Mouse (Mus musculus) ES-E14 (cell line): Measurements from ENCODE around the gene Nkx2-3. TPM values are rescaled to one million over a fixed set of nuclear protein-coding genes. Genes with fewer than 3 reads are reported as not detected.

ENCODE experiments used
- DNase-seq: peaks from one replicate; pipeline ENCODE4 v3.0.0-alpha.2; 2013; ENCODE audit warnings: low read depth, low spot score
- H3K27ac ChIP-seq: 2 replicates; pipeline ENCODE4 v1.5.1; 2012; ENCODE audit warnings: low read depth, mild to moderate bottlenecking, low read length, moderate library complexity, mixed read lengths; ENCODE audit not compliant: poor library complexity, insufficient read depth, severe bottlenecking
- H3K36me3 ChIP-seq: 2 replicates; pipeline ENCODE4 v1.6.1; 2012; ENCODE audit warnings: mild to moderate bottlenecking, low read length, moderate library complexity, mixed read lengths; ENCODE audit not compliant: control insufficient read depth, poor library complexity, insufficient read depth, severe bottlenecking
- H3K4me1 ChIP-seq, 2 experiments: fragments of 150-350 bp in 1 of 2; sonication (generic) in 1 of 2; 2 replicates each; pipeline ENCODE4 v1.6.1; 2012; ENCODE audit warnings: low read length in 2 of 2, mild to moderate bottlenecking in 1 of 2, mixed read lengths in 1 of 2; ENCODE audit not compliant: control insufficient read depth in 2 of 2, insufficient read depth in 2 of 2, poor library complexity in 1 of 2
- H3K4me3 ChIP-seq, 2 experiments: fragments of 150-350 bp in 1 of 2; sonication (generic) in 1 of 2; 2 replicates each; pipeline ENCODE4 v1.5.1; 2012; ENCODE audit warnings: low read length in 2 of 2, low read depth in 1 of 2, mild to moderate bottlenecking in 1 of 2, mixed read lengths in 1 of 2; ENCODE audit not compliant: insufficient read depth in 1 of 2, poor library complexity in 1 of 2, severe bottlenecking in 1 of 2
- H3K9ac ChIP-seq: 2 replicates; pipeline ENCODE4 v1.6.1; 2012; ENCODE audit warnings: low read depth, mild to moderate bottlenecking, low read length, mixed read lengths; ENCODE audit not compliant: poor library complexity, insufficient read depth, severe bottlenecking
- H3K9me3 ChIP-seq: fragments of 150-350 bp; sonication (generic); 2 replicates; pipeline ENCODE4 v1.6.1; 2012; ENCODE audit warnings: low read depth, mild to moderate bottlenecking, low read length; ENCODE audit not compliant: control insufficient read depth, insufficient read depth
- MAFK ChIP-seq: IDR thresholded peaks from 2 replicates; pipeline ENCODE4 v1.6.1; 2014; ENCODE audit warnings: mild to moderate bottlenecking, low read depth, low read length, inconsistent platforms; ENCODE audit not compliant: insufficient read depth
- ZC3H11A ChIP-seq: IDR thresholded peaks from 2 replicates; pipeline ENCODE4 v1.6.1; 2012; ENCODE audit warnings: low read depth, mild to moderate bottlenecking, inconsistent platforms, low read length, borderline replicate concordance
- ZNF384 ChIP-seq: IDR thresholded peaks from 2 replicates; pipeline ENCODE4 v1.6.1; 2012; ENCODE audit warnings: low read depth, low read length, inconsistent platforms
- in situ Hi-C, 2 experiments: fragments of 600-800 bp; cut with MboI; formaldehyde crosslinking; loops; one replicate each; pipeline ENCODE4 v1.15.1; 2025; ENCODE audit warnings: low sequenced_read_pairs in 2 of 2, inconsistent platforms in 1 of 2; ENCODE audit not compliant: unreplicated experiment in 2 of 2
- total RNA-seq: library from RNA; depleted of rRNA; stranded (reverse); fragments of 300-350 nt; gene quantifications from 2 replicates; pipeline ENCODE4 v1.2.3, GENCODE M21; 2012; rRNA removed

The Nkx2-3 gene
- total RNA-seq, 1 experiment, result 0.27 TPM

DNA sequence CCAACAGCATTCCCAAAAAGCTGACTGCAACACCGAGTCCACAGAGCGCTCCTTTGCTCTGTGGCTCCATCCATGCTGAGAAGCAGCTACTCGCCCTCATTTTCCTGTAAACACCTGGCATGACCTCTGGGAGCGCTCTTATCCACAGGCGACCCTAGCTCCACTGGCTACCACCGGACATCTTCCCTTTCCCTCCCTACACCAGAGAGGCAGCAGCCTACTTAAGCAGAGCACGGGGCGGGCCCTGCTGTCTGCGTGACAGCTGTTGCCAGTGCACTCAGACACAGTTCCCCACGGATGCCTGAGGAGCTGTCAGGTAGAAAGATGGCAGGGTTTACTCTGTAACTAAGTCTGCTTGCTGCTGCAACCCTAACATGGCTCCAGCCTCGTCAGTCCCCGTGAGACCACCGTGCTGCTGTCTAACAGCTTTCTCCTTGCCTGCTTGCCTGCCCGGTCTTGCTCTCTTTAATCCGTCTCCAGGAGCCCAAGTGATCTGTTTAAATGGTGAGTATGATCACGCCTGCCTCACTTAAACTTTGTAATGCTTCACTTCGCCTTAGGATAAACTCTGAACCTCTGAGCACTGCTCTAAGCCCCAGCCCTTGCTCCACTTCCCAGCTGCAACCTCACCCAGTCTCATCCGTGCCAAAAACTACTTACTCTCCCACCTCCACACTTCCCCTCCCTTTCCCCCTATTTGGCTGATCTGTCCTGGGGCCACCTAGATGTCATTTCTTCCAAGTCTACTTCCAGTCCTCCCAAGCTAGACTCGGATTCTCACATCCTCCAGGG lies 50.2 kb downstream of the Nkx2-3 start:
- H3K4me3 ChIP-seq, result no peak overlapping the region
- in situ Hi-C loops, result no loop called here

DNA sequence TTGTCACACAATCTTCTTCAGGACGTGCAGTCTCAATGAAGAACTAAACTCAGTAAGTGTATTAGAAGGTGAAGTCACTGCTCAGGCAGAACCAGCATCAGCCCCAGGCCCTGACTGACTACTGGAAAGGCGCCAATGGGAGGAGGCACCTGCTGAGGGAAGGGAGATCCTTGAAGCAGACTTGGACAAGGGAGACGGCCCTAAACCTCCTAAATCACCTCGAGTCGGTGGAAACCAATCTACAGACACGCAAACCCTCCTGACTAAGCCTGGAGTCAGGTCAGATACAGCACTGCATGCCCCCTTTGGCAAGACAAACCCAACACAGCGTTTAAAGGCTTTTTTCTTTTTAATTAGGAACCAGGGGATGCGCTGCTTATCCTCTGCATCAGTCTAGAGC lies 51.3 kb downstream of the Nkx2-3 start:
- peaks cover 15% of the 10 kb centered on the region for H3K36me3 ChIP-seq
- DNase-seq, result no peak
- no peak overlapping the region for H3K9ac ChIP-seq
- TF ChIP-seq ZNF384 (no peak), ZC3H11A (no peak)
- H3K9me3 ChIP-seq, result no peaks in the 10 kb centered on the region
- no peak overlapping the region for H3K4me3 ChIP-seq
- peaks cover 0 to 7% of the 10 kb centered on the region in 2 experiments for H3K4me1 ChIP-seq
- H3K27ac ChIP-seq, result no peak overlapping the region
- in situ Hi-C loops, result no loop called here

More for the DNA sequence above, 50.2 kb downstream of the Nkx2-3 start:
- Histone ChIP-seq H3K9ac (no peak overlapping the region), H3K27ac (no peak overlapping the region), H3K4me1 (peaks cover 0 to 7% of the 10 kb centered on the region in 2 experiments), H3K9me3 (no peaks in the 10 kb centered on the region), H3K36me3 (peaks cover 15% of the 10 kb centered on the region)
- DNase-seq, result no peak
- TF ChIP-seq ZNF384, result peak; percentile 87
- TF ChIP-seq MAFK, result no peak

Other genes starting within 250 kb of the Nkx2-3 start
- 0.27 and 0.69 TPM in 2 replicates for gene Hpse2, start 224.0 kb upstream of the Nkx2-3 start, total RNA-seq
- 2.6 TPM in 2 replicates for gene Cnnm1, start 171.9 kb upstream of the Nkx2-3 start, total RNA-seq
- 77.3 and 81.8 TPM in 2 replicates for gene Got1, start 87.7 kb upstream of the Nkx2-3 start, total RNA-seq
- 54.8 and 68.4 TPM in 2 replicates for gene Slc25a28, start 62.6 kb downstream of the Nkx2-3 start, total RNA-seq
- gene Entpd7, start 77.3 kb downstream of the Nkx2-3 start, total RNA-seq, result 10.3 and 11.4 TPM in 2 replicates
- 2.9 and 3.8 TPM in 2 replicates for gene Cutc, start 140.7 kb downstream of the Nkx2-3 start, total RNA-seq
- 16.9 and 19.8 TPM in 2 replicates for gene Cox15, start 140.7 kb downstream of the Nkx2-3 start, total RNA-seq
- 1.6 and 3.8 TPM in 2 replicates for gene Abcc2, start 169.9 kb downstream of the Nkx2-3 start, total RNA-seq